Mouse (Mus musculus): ENCODE results near the gene BC048562. TPM values are rescaled to one million over a fixed set of nuclear protein-coding genes. Genes with fewer than 3 reads are reported as not detected.

The BC048562 gene
- total and polyA plus RNA-seq, 3 experiments, result not detected

DNA sequence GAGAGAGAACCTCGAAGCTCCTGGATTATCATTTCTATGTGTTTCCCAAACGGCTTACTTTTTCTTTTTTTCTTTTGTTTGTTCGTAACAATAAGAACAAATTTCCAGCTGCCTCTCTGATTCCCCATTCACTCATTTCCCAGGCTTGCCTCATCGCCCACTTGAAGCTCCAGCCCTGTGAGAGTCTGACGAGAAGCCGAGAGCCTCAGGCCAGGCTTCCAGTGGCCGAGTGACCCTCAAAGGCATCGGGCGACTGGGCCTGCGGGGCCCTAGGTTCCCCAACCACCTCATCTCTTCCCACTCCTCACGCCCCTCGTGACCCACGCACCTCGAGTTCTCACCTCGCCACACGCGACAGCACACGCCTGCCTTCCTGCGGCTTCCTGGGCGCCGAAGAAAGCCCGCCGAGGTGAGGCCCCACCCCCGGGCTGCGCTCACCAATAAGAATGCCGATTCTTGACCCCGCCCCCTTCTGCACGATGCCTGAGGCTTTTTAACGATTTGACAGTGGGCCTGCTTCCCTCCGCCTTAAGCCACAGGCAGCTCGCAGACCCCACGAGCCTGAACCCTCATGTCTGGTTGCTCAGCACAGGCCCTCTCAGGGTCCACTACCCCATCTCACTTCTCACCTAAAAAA, 4.7 kb upstream of the BC048562 start:
- dilution Hi-C loops (cut with MboI; ENCODE audit: extremely low pct_ligation_motif_present, extremely low pct_unique_long_range_greater_than_20kb, low sequenced_read_pairs), result no loop called here

DNA sequence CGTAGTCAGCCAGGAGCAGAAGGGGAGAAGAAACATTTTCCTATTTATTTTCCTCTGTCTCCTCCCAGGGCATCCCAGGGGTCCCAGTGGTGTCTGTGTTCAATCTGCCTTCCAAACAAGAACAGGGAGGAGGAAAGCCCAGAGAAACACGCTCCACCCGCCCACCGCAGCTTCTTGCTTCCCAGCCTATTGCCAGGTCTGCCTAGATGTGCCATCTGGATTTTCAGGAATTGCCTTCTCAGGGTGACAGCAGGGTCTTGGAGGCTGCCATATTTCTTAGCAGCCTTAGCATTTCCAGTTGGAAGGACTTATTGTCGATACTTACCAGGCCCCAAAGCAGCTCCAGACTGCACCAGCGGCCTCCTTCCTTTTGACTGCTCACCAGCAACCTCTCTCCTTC, 2.9 kb downstream of the BC048562 start:
- no peaks in the 10 kb centered on the region for H3K36me3 ChIP-seq (replicated peaks in 1 of 2; ENCODE audit: control insufficient read depth in 1 of 2, insufficient read depth in 1 of 2, low read length in 1 of 2)
- peaks cover 40% of the 10 kb centered on the region for H3K27me3 ChIP-seq (replicated peaks)
- no peak for TF ChIP-seq POLR2AphosphoS2 (IDR thresholded peaks at IDR 0.05; ENCODE audit: low read depth, low read length)
- TF ChIP-seq GABPA (IDR thresholded peaks at IDR 0.05; ENCODE audit: insufficient replicate concordance, low read depth, low read length), result no peak
- TF ChIP-seq SMC3 (IDR thresholded peaks at IDR 0.05; ENCODE audit: low read depth, low read length), result no peak
- no peak for TF ChIP-seq CTCF (conservative IDR thresholded peaks at IDR 0.05 in 1 of 2, IDR thresholded peaks at IDR 0.05 in 1 of 2; ENCODE audit: low read depth in 2 of 2, low read length in 2 of 2)
- no peaks in the 10 kb centered on the region for H3K79me2 ChIP-seq (replicated peaks; ENCODE audit: control insufficient read depth, extremely low read depth, insufficient read depth, poor library complexity, severe bottlenecking)
- H3K9ac ChIP-seq (ENCODE audit: insufficient read depth, low read depth), result no peak overlapping the region
- H3K4me1 ChIP-seq (ENCODE audit: control insufficient read depth in 1 of 2, insufficient read depth in 2 of 2), result peaks cover 0 to 6% of the 10 kb centered on the region in 2 experiments; a peak in 2 of 4 replicates
- dilution Hi-C loops (cut with MboI; ENCODE audit: extremely low pct_ligation_motif_present, extremely low pct_unique_long_range_greater_than_20kb, low sequenced_read_pairs) (no loop called here), in situ Hi-C loops (cut with MboI; ENCODE audit: low pct_ligation_motif_present, low pct_unique_long_range_greater_than_20kb, low sequenced_read_pairs) (no loop called here)
- no peak overlapping the region for H3K4me3 ChIP-seq (replicated peaks in 1 of 3; ENCODE audit: low read depth in 2 of 3, low read length in 2 of 3, poor library complexity in 1 of 3)
- no peak overlapping the region for H3K4me2 ChIP-seq (ENCODE audit: insufficient read depth, low read depth, poor library complexity, severe bottlenecking)
- no peak for DNase-seq (ENCODE audit: extremely low read depth)
- H3K9me3 ChIP-seq (replicated peaks; ENCODE audit: low read length), result peaks cover 5% of the 10 kb centered on the region
- no peak overlapping the region for H3K27ac ChIP-seq (ENCODE audit: insufficient read depth, low read depth)

More for the DNA sequence above, 4.7 kb upstream of the BC048562 start:
- TF ChIP-seq ZC3H11A (IDR thresholded peaks at IDR 0.05; ENCODE audit: low read depth, low read length) (no peak), E2F4 (IDR thresholded peaks at IDR 0.05; ENCODE audit: insufficient replicate concordance, low read depth, low read length) (no peak), ZNF384 (IDR thresholded peaks at IDR 0.05; ENCODE audit: low read depth, low read length) (no peak), JUND (conservative IDR thresholded peaks at IDR 0.05; ENCODE audit: low read depth, low read length) (no peak), MEF2A (IDR thresholded peaks at IDR 0.05; ENCODE audit: borderline replicate concordance, low read depth, low read length) (no peak), NRF1 (IDR thresholded peaks at IDR 0.05; ENCODE audit: low read depth, low read length) (no peak), CHD1 (IDR thresholded peaks at IDR 0.05; ENCODE audit: low read depth, low read length) (no peak), PAX5 (IDR thresholded peaks at IDR 0.05; ENCODE audit: low read length) (no peak), SMC3 (IDR thresholded peaks at IDR 0.05; ENCODE audit: low read depth, low read length) (no peak), GABPA (IDR thresholded peaks at IDR 0.05; ENCODE audit: insufficient replicate concordance, low read depth, low read length) (no peak)
- no peaks in the 10 kb centered on the region for H3K4me1 ChIP-seq (ENCODE audit: control insufficient read depth in 1 of 2, insufficient read depth in 2 of 2)
- no peak overlapping the region for H3K9ac ChIP-seq (ENCODE audit: insufficient read depth, low read depth)
- peaks cover 5% of the 10 kb centered on the region for H3K9me3 ChIP-seq (replicated peaks; ENCODE audit: low read length)
- no peaks in the 10 kb centered on the region for H3K79me2 ChIP-seq (replicated peaks; ENCODE audit: control insufficient read depth, extremely low read depth, insufficient read depth, poor library complexity, severe bottlenecking)
- H3K4me3 ChIP-seq (replicated peaks in 1 of 3; ENCODE audit: low read depth in 2 of 3, low read length in 2 of 3, poor library complexity in 1 of 3), result no peak overlapping the region
- H3K27ac ChIP-seq (ENCODE audit: insufficient read depth, low read depth), result no peak overlapping the region
- no peak overlapping the region for H3K4me2 ChIP-seq (ENCODE audit: insufficient read depth, low read depth, poor library complexity, severe bottlenecking)
- peaks cover 18% of the 10 kb centered on the region for H3K27me3 ChIP-seq (replicated peaks)
- H3K36me3 ChIP-seq (replicated peaks in 1 of 2; ENCODE audit: control insufficient read depth in 1 of 2, insufficient read depth in 1 of 2, low read length in 1 of 2), result no peaks in the 10 kb centered on the region
- in situ Hi-C loops (cut with MboI; ENCODE audit: low pct_ligation_motif_present, low pct_unique_long_range_greater_than_20kb, low sequenced_read_pairs), result no loop called here
- no peak for DNase-seq (ENCODE audit: extremely low read depth)

DNA sequence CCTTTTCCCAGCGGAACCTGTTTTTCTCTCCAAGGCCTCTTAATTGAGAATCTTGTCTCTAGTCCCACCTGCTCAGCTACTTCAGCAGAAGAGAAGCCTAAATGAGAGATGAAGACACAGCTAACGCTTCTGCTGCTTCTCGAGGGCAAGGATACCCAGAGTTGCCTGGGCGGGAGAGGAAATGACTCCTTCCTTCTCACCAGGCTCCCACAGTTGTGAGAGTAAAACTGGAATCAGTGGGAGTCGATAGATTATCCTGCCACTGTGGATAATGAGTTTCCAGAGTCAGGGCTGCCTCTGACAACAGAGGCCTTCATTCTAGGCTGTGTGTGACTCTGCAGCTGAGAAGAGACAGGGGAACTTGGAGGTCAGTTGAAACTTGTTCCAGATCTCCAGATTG, 4.2 kb downstream of the BC048562 start:
- Histone ChIP-seq H3K9me3 (replicated peaks; ENCODE audit: low read length) (peaks cover 3% of the 10 kb centered on the region), H3K36me3 (replicated peaks in 1 of 2; ENCODE audit: control insufficient read depth in 1 of 2, insufficient read depth in 1 of 2, low read length in 1 of 2) (no peaks in the 10 kb centered on the region), H3K27ac (ENCODE audit: insufficient read depth, low read depth) (no peak overlapping the region), H3K9ac (ENCODE audit: insufficient read depth, low read depth) (no peak overlapping the region), H3K79me2 (replicated peaks; ENCODE audit: control insufficient read depth, extremely low read depth, insufficient read depth, poor library complexity, severe bottlenecking) (no peaks in the 10 kb centered on the region), H3K4me2 (ENCODE audit: insufficient read depth, low read depth, poor library complexity, severe bottlenecking) (no peak overlapping the region), H3K4me1 (ENCODE audit: control insufficient read depth in 1 of 2, insufficient read depth in 2 of 2) (peaks cover 0 to 6% of the 10 kb centered on the region in 2 experiments; a peak in 2 of 4 replicates), H3K4me3 (replicated peaks in 1 of 3; ENCODE audit: low read depth in 2 of 3, low read length in 2 of 3, poor library complexity in 1 of 3) (no peak overlapping the region), H3K27me3 (replicated peaks) (peaks cover 31% of the 10 kb centered on the region)
- dilution Hi-C loops (cut with MboI; ENCODE audit: extremely low pct_ligation_motif_present, extremely low pct_unique_long_range_greater_than_20kb, low sequenced_read_pairs), result no loop called here
- DNase-seq (ENCODE audit: extremely low read depth), result no peak
- TF ChIP-seq NELFE (IDR thresholded peaks at IDR 0.05; ENCODE audit: low read depth, low read length), result no peak
- in situ Hi-C loops (cut with MboI; ENCODE audit: low pct_ligation_motif_present, low pct_unique_long_range_greater_than_20kb, low sequenced_read_pairs), result no loop called here

Measured in CH12.LX (cell line).